Mouse (Mus musculus) hindbrain, postnatal 0 days (tissue): ENCODE data around the gene Nkg7. TPM values are rescaled to one million over a fixed set of nuclear protein-coding genes. Genes with fewer than 3 reads are reported as not detected.

Experiments
- ATAC-seq: fragments of 200-750 bp; cut with Nextera tagmentation; 2 replicates; pipeline ENCODE4 v1.8.0; 2017; ENCODE audit warnings: mild to moderate bottlenecking, moderate TSS enrichment, moderate library complexity
- DNase-seq: peaks from one replicate; pipeline ENCODE4 v3.0.0-alpha.2; 2015; ENCODE audit warnings: low spot score
- H3K27ac ChIP-seq: fragments of 300-500 bp; sonication (generic); 2 replicates; pipeline ENCODE4 v1.5.1; 2014; ENCODE audit warnings: mild to moderate bottlenecking
- H3K27me3 ChIP-seq: fragments of 300-500 bp; sonication (generic); 2 replicates; pipeline ENCODE4 v1.6.1; 2014; ENCODE audit warnings: low read length, mixed read lengths; ENCODE audit not compliant: insufficient read depth
- H3K36me3 ChIP-seq: fragments of 300-500 bp; sonication (generic); 2 replicates; pipeline ENCODE4 v1.6.1; 2014; ENCODE audit warnings: low read length, mixed read lengths; ENCODE audit not compliant: insufficient read depth
- H3K4me1 ChIP-seq: fragments of 300-500 bp; sonication (generic); 2 replicates; pipeline ENCODE4 v1.6.1; 2014; ENCODE audit warnings: antibody characterized with exemption, low read length, mixed read lengths; ENCODE audit not compliant: insufficient read depth
- H3K4me2 ChIP-seq: fragments of 300-500 bp; sonication (generic); 2 replicates; pipeline ENCODE4 v1.6.1; 2014; ENCODE audit warnings: low read depth, mild to moderate bottlenecking, low read length, moderate library complexity, mixed read lengths
- H3K4me3 ChIP-seq: fragments of 300-500 bp; sonication (generic); 2 replicates; pipeline ENCODE4 v1.5.1; 2014; ENCODE audit warnings: low read length
- H3K9ac ChIP-seq: fragments of 300-500 bp; sonication (generic); replicated peaks from 2 replicates; pipeline ENCODE4 v1.6.1; 2014; ENCODE audit warnings: mild to moderate bottlenecking, low read length, moderate library complexity, mixed read lengths
- H3K9me3 ChIP-seq: fragments of 300-500 bp; sonication (generic); 2 replicates; pipeline ENCODE4 v1.6.1; 2016; ENCODE audit warnings: low read length, mixed read lengths
- CTCF ChIP-seq: IDR thresholded peaks from 2 replicates; pipeline ENCODE4 v1.5.1; 2016; ENCODE audit warnings: antibody characterized with exemption, control low read depth, low read depth
- WGBS: fragments of 180-500 bp; shearing (Covaris S2); extraction: QIAGEN DNeasy Blood & Tissue Kit; methylation state at CpG from one replicate; pipeline ENCODE4 v1.1.7; 2014; 5-methylcytosine and 5-hydroxymethylcytosine counted together
- polyA plus RNA-seq: library from polyadenylated mRNA; unstranded; fragments of >200 nt; fragmentation: Nextera tagmentation; extraction: Ambion mirVana; gene quantifications from 2 replicates; pipeline ENCODE4 v1.2.1, GENCODE M21; 2015
- total RNA-seq: library from RNA; depleted of rRNA; stranded (reverse); fragments of >200 nt; gene quantifications from 2 replicates; pipeline ENCODE4 v1.2.3, GENCODE M21; 2014

Gene Nkg7
- total and polyA plus RNA-seq, 2 experiments from 2014 or later = not detected

GRCm38 (mm10) chr7:43443917-43444293, 7.0 kb downstream of the Nkg7 start, which contains the start of the genes Etfb and Gm45233:
Gene Etfb, plus strand, starts transcription at chr7:43444083.
Gene Gm45233, plus strand, starts transcription at chr7:43444128.
- peak within 1 kb of the TSS; percentile 52 for H3K9ac ChIP-seq
- ATAC-seq = peak; percentile 98
- WGBS = under 1% methylated on average over 27 of the region's 27 CpGs

GRCm38 (mm10) chr7:43447801-43448200, 10.9 kb downstream of the Nkg7 start:
- ATAC-seq (no peak), DNase-seq (no peak)
- Histone ChIP-seq H3K9me3 (no peaks in the 10 kb centered on the region), H3K9ac (no peak overlapping the region), H3K27ac (no peak overlapping the region), H3K4me3 (no peak overlapping the region), H3K36me3 (no peaks in the 10 kb centered on the region), H3K4me1 (peaks cover 11% of the 10 kb centered on the region; the same call in 1 of the 2 replicates), H3K4me2 (no peak overlapping the region), H3K27me3 (no peaks in the 10 kb centered on the region)
- WGBS = 87% methylated on average over 4 of the region's 4 CpGs
- TF ChIP-seq CTCF = no peak

More at GRCm38 (mm10) chr7:43443917-43444293, 7.0 kb downstream of the Nkg7 start, which contains the start of the genes Etfb and Gm45233:
- Histone ChIP-seq H3K4me3 (peak within 1 kb of the TSS; percentile 49), H3K4me1 (peaks cover 15% of the 10 kb centered on the region; the same call in 1 of the 2 replicates), H3K4me2 (peak within 1 kb of the TSS; percentile 89), H3K27ac (peak within 1 kb of the TSS; percentile 92), H3K36me3 (no peaks in the 10 kb centered on the region), H3K27me3 (no peaks in the 10 kb centered on the region), H3K9me3 (no peaks in the 10 kb centered on the region)
- peak; percentile 96 for DNase-seq
- peak; percentile 23 for TF ChIP-seq CTCF

GRCm38 (mm10) chr7:43448246-43448645, 11.4 kb downstream of the Nkg7 start:
- Histone ChIP-seq H3K27ac (no peak overlapping the region), H3K4me1 (peaks cover 11% of the 10 kb centered on the region; the same call in 1 of the 2 replicates), H3K4me3 (no peak overlapping the region), H3K4me2 (no peak overlapping the region), H3K9ac (no peak overlapping the region), H3K27me3 (no peaks in the 10 kb centered on the region), H3K36me3 (peaks cover 1% of the 10 kb centered on the region; the same call in 1 of the 2 replicates), H3K9me3 (no peaks in the 10 kb centered on the region)
- no peak for TF ChIP-seq CTCF
- WGBS = 95% methylated on average over 2 of the region's 3 CpGs
- DNase-seq (no peak), ATAC-seq (no peak)

GRCm38 (mm10) chr7:43449811-43450210, 12.9 kb downstream of the Nkg7 start:
- 98% methylated on average over 2 of the region's 2 CpGs for WGBS
- no peak for DNase-seq
- TF ChIP-seq CTCF = no peak

DNA sequence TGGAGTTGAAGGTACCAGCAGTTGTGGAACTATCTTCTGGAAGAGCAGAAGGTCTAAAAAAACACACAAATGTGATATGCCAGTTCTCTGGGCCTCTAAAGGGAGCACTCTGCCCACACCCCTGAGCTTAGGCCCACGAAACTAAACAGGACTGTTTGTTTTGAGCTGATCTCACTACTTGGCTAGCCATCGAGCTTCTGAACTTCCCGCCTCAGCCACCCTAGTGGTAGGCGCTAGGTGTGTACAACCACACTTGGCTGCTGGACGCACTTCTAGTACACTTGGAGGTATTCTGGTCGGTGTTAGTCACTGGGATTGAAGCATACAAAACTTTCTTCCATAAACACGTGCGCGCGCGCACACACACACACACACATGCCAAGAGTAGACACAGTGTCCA, 14.9 kb downstream of the Nkg7 start:
- H3K4me2 ChIP-seq = no peak overlapping the region
- no peak for TF ChIP-seq CTCF
- no peaks in the 10 kb centered on the region for H3K9me3 ChIP-seq
- H3K27ac ChIP-seq = no peak overlapping the region
- WGBS = 95% methylated on average over 11 of the region's 11 CpGs
- no peaks in the 10 kb centered on the region for H3K4me1 ChIP-seq
- H3K4me3 ChIP-seq = no peak overlapping the region
- H3K27me3 ChIP-seq = no peaks in the 10 kb centered on the region
- no peak overlapping the region for H3K9ac ChIP-seq
- peaks cover 21% of the 10 kb centered on the region; the same call in 1 of the 2 replicates for H3K36me3 ChIP-seq
- DNase-seq = no peak
- ATAC-seq = no peak

More at GRCm38 (mm10) chr7:43449811-43450210, 12.9 kb downstream of the Nkg7 start:
- no peak overlapping the region for H3K9ac ChIP-seq
- no peak overlapping the region for H3K27ac ChIP-seq
- H3K4me1 ChIP-seq = peaks cover 3% of the 10 kb centered on the region; the same call in 1 of the 2 replicates
- no peak for ATAC-seq
- no peak overlapping the region for H3K4me3 ChIP-seq
- no peak overlapping the region for H3K4me2 ChIP-seq
- no peaks in the 10 kb centered on the region for H3K27me3 ChIP-seq
- H3K9me3 ChIP-seq = no peaks in the 10 kb centered on the region
- peaks cover 13% of the 10 kb centered on the region; the same call in 1 of the 2 replicates for H3K36me3 ChIP-seq

DNA sequence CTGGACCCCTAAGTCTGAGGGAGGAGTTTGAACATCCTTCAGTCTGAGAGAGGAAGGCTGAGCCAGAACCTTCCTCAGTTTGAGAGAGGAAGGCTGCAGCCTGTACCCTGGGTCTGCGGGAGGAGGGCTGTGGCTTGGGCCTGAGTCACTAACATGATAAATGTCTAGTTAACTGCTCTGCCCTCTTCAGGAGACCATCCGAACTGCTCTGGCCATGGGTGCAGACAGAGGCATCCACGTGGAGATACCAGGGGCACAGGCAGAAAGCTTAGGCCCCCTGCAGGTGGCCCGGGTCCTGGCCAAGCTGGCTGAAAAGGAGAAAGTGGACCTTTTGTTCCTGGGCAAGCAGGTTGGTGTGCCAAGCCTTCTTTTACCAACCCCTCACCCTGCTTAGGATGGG, 15.7 kb downstream of the Nkg7 start:
- Histone ChIP-seq H3K4me1 (no peaks in the 10 kb centered on the region), H3K9me3 (no peaks in the 10 kb centered on the region), H3K4me2 (no peak overlapping the region), H3K36me3 (peaks cover 22% of the 10 kb centered on the region; the same call in 1 of the 2 replicates), H3K9ac (no peak overlapping the region), H3K4me3 (no peak overlapping the region), H3K27ac (no peak overlapping the region), H3K27me3 (no peaks in the 10 kb centered on the region)
- ATAC-seq (peak; percentile 37; the same call in 1 of the 2 replicates), DNase-seq (peak; percentile 7)
- peak; percentile 48 for TF ChIP-seq CTCF
- WGBS = 34% methylated on average over 4 of the region's 4 CpGs
